Mouse (Mus musculus): Measurements from ENCODE around the gene Stom.

Stom gene

DNA sequence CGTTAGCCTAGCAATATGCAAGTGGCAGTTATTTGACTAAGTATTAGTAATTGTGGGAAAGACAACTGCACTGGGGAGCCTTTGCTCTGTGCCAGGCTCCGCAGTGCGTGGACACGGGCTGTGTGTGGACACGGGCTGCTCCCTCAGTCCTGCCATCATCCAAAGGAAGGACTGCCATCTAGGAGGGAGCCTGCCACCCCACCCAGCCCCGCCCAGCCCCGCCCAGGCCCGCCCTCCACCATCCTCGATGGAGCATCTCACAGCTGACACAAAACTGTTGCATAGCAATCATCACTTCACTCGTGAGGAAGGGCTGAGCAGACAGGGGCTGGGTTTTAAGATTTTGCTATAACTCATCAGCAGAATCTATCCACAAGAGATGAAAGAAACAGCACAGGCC lies 10.8 kb downstream of the Stom start:
- in situ Hi-C loops (cut with MboI; ENCODE audit: low pct_unique_long_range_greater_than_20kb in 1 of 2, low sequenced_read_pairs in 2 of 2, unreplicated experiment in 1 of 2) = no loop called here

DNA sequence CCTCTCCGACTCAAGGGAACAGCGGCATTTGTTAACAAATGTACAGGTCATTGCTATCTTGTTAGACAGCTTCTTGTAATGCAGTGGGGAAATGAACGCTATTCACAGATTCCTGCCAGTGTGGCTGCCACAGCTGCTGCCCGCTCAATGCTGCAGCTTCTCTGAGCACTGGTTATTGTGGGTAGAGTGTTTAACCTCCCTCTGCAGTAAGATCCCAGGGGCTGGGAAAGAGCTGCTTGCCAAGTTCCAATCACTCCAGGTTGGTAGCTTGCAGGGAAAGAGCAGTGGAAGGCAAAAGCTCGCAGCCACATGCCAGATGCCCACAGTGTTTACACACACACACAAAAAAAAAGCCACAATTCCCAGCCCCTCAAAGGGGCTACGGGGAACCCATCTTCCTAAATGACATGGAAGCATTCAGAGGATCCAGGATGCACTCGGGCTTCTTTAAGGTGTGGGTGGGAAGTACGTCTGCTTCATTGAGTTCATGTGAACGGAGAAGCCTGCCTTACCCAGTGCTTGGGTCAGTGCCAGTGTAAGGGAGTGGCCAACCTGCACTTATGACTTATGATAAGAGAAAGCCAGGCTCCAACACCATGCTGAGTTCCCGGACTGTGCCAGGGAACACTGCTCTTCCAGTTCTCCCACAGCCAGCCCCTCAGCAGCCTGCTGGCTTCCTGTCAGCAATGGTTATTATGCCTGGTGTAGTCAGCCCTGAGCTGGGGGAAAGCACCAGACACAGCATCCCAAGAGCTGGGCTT lies 14.2 kb downstream of the Stom start:
- in situ Hi-C loops (cut with MboI; ENCODE audit: low pct_unique_long_range_greater_than_20kb in 1 of 2, low sequenced_read_pairs in 2 of 2, unreplicated experiment in 1 of 2) = no loop called here

DNA sequence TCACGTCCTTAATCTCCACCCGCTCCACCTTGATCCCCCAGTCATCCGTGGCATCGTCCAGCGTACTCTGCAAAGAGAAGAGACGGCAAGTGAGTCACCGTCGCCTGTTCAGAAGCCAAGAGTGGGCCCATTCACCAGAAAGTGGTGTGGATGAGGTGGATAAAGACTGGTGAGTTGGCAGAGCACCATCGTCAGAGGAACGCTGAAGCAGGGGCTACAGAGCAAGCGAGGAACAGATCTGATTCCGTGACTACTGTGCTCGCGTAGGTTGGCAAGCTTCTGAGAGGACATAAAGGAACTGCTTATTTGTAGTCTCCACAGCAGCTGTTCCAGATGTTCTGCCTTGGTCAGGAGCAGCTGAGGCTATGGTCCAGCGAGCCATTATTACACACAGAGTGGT lies 16.4 kb downstream of the Stom start:
- in situ Hi-C loops (cut with MboI; ENCODE audit: low pct_unique_long_range_greater_than_20kb in 1 of 2, low sequenced_read_pairs in 2 of 2, unreplicated experiment in 1 of 2) = no loop called here

DNA sequence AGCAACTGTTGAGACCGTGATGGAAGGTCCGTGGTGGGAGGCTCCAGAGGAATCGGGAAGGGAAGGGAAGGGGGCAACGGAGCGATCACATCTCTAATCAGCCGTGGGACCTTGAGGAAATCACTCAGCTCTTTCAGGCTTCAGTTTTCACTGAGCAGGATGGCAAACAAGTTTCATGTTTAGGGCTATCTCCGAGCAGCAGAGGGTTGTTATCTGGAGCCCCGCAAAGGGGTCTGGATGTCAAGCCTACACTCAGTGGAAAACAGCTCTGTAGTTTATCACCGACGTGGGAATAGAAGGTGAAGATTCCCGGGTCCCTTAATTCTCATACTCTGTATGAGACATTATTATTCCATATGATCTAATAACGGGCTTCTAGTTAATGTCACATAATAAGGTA lies 18.4 kb downstream of the Stom start:
- in situ Hi-C loops (cut with MboI; ENCODE audit: low pct_unique_long_range_greater_than_20kb in 1 of 2, low sequenced_read_pairs in 2 of 2, unreplicated experiment in 1 of 2) = no loop called here

DNA sequence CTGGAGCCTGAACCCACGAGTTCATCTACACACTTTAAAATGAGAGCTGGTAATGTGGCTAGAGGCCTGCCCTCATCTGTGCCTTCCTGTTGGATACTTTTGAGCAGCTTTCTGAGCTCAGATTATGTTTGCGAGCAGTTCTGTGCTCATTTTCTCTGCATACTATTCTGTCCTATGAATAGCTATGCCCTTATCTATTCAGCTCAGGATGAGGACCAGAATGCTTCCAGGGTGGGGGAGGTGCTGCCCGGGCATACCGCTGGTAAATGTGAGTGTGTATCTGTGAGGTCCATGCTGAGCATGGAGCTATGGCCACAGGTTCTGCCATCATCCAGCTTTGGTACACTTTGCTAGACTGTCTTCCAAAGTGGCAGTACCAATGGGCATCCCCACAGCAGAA lies 19.2 kb downstream of the Stom start:
- in situ Hi-C loops (cut with MboI; ENCODE audit: low pct_unique_long_range_greater_than_20kb in 1 of 2, low sequenced_read_pairs in 2 of 2, unreplicated experiment in 1 of 2) = no loop called here

DNA sequence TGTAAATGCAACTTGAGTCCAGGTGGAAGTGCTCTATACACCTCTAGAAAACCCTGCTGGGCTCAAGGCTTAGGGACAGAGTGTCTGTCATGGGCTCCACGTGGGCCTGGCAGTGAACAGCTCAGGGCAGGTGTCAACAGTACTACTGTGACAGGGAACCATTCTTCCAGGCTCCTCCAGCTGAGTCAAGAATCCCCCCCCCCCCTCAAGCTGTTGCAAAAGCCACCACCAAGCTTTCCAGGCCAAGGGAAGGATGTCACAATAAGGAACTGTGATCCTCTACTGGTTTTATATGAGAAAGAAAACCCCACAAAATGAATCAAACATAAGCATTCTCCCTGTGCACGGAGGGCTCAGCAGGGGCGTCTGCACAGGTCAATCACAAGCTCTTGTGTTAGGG lies 22.5 kb downstream of the Stom start:
- in situ Hi-C loops (cut with MboI; ENCODE audit: low pct_unique_long_range_greater_than_20kb in 1 of 2, low sequenced_read_pairs in 2 of 2, unreplicated experiment in 1 of 2) = no loop called here

DNA sequence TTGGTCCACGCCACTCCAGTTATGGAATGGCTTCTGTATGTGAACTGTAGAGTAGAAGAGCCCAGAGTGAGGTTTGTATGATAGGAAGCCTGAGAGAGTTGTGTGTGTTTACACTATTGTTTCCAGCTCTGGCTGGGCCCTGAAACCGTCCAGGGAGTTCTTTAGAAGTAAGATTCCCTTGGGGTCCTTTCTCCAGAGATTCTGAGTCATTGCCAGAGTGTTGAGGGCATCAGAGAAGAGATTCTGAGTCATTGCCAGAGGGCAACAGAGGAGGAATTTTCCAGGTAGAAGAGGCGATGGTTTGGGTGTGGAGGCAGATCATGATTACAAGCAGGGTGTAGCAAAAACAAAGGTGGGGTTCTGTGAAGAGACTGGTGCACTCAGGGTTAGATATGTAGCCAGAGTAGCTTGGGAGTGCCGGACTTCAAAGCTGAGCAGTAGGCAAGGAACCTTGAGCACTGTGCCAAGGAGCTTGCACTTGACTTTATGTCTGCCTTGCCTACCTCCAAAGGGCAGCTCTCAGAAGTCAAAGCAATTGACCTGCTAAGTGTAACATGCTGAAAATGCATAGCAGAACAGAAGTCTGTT lies 26.8 kb downstream of the Stom start:
- in situ Hi-C loops (cut with MboI; ENCODE audit: low pct_unique_long_range_greater_than_20kb in 1 of 2, low sequenced_read_pairs in 2 of 2, unreplicated experiment in 1 of 2) = no loop called here

DNA sequence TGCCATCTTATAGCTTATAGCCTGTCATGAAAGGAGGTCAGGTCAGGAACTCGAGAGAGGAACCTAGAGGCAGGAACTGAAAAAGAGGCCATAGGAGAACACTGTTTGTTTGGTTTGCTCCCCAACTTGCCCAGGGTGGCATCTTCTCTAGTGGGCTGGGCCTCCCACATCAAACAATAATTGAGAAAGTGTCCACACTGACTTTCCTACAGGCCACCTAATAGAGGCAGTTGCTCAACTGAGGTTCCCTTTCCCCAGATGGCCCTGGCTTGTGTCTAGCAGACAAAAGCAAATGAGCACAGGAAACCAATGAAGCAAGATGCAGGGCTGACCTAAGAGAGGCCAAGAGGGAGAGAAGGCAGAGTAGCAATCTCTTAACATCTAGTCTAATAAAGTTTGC lies 28.6 kb downstream of the Stom start:
- in situ Hi-C loops (cut with MboI; ENCODE audit: low pct_unique_long_range_greater_than_20kb in 1 of 2, low sequenced_read_pairs in 2 of 2, unreplicated experiment in 1 of 2) = no loop called here

DNA sequence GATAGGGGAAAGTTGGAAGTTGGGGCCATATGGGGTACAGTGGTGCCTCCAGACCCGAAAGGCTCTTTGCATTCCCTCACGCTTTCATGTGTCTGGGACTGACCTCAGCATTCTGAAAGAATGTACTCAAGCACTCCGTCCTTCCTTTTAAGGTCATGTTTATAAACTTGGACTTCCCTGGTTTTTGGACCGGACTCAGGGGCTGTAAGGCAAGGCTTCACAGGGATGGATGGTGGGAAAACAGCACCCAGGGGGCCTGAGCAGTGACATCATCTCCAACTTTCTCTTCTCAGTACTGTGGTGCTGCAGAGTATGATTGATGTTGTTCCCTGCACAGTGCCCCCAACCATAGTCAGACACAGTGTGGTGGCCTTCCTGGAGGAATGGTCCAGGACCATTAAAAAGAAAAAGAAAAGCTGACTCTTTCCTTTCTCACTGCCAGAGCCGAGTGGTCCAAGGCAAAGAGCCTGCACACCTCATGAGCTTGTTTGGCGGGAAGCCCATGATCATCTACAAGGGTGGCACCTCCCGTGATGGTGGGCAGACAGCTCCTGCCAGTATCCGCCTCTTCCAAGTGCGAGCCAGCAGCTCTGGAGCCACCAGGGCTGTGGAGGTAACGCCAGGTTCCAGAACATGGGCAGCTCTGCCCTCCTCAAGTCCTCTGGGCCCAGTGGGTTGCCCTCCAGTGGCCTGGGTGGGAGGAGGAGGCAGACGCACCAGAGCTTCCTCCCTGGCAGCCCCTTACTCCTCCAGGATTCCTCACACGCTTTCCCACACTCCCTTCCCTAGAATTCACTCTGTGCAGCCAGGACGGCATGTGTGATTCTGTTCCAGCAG lies 34.5 kb downstream of the Stom start:
- in situ Hi-C loops (cut with MboI; ENCODE audit: low pct_unique_long_range_greater_than_20kb in 1 of 2, low sequenced_read_pairs in 2 of 2, unreplicated experiment in 1 of 2) = no loop called here

DNA sequence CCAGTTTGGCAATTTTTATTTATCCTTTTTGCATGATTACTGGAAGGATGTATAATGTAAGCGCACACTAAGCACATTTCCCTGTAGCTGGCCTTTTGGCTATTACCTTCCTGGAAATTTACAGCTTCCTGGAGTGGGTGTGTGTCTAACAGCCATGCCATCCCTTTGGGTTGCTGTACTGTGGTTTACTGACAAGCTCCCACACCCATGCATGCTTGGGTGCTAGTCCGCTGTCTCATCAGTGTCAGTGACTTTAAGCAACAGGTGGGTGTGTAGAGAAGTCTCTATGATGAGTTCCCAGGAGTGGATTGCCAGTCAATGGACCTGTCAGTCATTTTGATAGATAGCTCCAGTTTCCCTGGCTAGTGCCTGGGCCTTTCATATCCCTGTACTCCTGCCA lies 37.3 kb downstream of the Stom start:
- in situ Hi-C loops (cut with MboI; ENCODE audit: low pct_unique_long_range_greater_than_20kb in 1 of 2, low sequenced_read_pairs in 2 of 2, unreplicated experiment in 1 of 2) = loop anchor here in 1 of 2 experiments (5.0 to 10.0 kb wide), 2 partner anchors 63 to 215 kb away; no protein-coding TSS in a partner anchor

DNA sequence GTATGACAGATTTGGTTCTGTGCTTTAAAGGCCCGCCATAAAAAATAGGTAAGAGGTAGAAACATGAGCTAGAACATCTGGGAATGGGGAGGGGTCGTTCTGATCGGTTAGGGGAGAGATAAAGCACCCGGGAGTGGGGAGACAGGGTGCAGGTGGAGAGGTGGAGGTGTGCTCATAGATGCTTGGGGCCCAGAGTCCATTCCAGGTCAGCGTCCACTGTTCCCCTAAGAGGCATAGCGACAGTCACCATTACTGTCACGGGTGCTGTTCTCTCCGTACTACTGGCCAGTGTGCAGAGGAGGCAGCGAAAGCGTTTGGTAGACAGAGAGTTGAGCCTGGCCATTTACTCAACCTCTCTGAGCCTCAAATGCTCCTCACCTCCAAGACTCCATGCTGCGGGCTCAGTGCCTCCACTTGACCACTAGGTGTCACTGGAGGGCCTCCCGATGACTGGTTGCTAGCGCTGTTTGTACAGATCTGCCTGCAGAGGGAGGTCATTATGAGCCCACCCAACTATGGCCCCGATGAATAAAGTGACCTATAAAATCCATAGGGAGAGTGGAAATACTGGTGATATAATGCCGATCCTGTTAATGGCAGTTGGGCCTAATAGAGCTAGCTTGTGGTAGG lies 39.0 kb downstream of the Stom start:
- in situ Hi-C loops (cut with MboI; ENCODE audit: low pct_unique_long_range_greater_than_20kb in 1 of 2, low sequenced_read_pairs in 2 of 2, unreplicated experiment in 1 of 2) = loop anchor here in 1 of 2 experiments (5.0 to 10.0 kb wide), 2 partner anchors 64 to 217 kb away; no protein-coding TSS in a partner anchor

DNA sequence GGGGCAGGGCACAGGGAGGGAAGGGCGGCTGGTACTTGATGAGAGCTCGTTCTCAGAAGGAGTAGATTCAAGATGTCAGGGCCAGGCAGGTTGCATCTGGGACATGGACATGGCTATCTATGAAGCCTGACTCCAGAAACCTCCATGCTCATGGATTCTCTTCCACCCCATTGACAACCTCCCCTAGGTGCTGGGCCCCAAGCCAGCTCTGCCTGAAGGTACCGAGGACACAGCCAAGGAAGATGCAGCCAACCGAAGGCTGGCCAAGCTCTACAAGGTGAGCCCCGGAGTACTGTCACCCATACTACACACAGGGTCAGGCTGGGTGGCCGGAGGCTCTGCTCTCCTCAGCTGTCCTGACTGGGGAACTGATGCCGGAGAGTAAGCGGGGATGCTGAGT lies 43.5 kb downstream of the Stom start:
- in situ Hi-C loops (cut with MboI; ENCODE audit: low pct_unique_long_range_greater_than_20kb in 1 of 2, low sequenced_read_pairs in 2 of 2, unreplicated experiment in 1 of 2) = loop anchor here (5.0 to 10.0 kb wide), 2 partner anchors 69 to 222 kb away; no protein-coding TSS in a partner anchor

DNA sequence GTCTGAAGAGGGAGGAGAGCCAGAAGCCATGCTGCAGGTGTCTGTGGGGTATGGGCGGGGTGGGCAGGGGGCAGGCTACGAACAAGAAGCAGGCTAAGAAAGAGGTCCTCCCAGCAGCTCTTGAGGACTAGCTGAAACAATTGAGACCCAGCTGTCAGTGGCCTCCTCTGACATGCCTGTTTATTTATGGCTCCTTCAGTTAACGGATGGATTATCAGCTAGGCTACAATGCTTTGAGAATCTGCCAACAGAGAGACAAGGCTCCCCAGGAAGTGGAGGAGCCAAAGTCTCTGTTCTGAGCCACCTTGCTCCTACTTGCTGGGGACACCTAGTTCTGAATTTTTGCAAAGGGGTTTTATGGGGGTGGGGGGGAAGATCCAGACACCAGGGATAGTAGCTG lies 44.1 kb downstream of the Stom start:
- in situ Hi-C loops (cut with MboI; ENCODE audit: low pct_unique_long_range_greater_than_20kb in 1 of 2, low sequenced_read_pairs in 2 of 2, unreplicated experiment in 1 of 2) = loop anchor here (5.0 to 10.0 kb wide), 2 partner anchors 70 to 222 kb away; no protein-coding TSS in a partner anchor

DNA sequence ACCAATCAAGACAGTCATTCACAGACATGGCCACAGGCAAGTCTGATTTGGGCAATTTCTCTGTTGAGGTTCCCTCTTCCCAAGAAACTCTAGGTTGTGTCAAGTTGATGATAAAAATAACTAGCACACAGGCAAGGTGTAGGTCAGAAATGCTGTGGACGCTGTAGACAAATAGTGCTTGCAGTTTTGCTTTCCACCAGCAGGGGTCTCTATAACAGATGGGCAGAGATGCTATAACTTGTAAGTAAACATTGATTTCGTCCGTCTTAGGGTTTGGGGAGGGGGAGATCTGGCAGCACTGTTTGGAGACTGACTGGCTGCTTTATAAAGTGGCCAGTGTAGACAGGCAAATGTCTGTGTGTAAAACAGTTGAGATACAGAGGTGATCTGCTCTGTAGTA lies 44.9 kb downstream of the Stom start:
- in situ Hi-C loops (cut with MboI; ENCODE audit: low pct_unique_long_range_greater_than_20kb in 1 of 2, low sequenced_read_pairs in 2 of 2, unreplicated experiment in 1 of 2) = loop anchor here (5.0 to 10.0 kb wide), 2 partner anchors 70 to 223 kb away; no protein-coding TSS in a partner anchor

DNA sequence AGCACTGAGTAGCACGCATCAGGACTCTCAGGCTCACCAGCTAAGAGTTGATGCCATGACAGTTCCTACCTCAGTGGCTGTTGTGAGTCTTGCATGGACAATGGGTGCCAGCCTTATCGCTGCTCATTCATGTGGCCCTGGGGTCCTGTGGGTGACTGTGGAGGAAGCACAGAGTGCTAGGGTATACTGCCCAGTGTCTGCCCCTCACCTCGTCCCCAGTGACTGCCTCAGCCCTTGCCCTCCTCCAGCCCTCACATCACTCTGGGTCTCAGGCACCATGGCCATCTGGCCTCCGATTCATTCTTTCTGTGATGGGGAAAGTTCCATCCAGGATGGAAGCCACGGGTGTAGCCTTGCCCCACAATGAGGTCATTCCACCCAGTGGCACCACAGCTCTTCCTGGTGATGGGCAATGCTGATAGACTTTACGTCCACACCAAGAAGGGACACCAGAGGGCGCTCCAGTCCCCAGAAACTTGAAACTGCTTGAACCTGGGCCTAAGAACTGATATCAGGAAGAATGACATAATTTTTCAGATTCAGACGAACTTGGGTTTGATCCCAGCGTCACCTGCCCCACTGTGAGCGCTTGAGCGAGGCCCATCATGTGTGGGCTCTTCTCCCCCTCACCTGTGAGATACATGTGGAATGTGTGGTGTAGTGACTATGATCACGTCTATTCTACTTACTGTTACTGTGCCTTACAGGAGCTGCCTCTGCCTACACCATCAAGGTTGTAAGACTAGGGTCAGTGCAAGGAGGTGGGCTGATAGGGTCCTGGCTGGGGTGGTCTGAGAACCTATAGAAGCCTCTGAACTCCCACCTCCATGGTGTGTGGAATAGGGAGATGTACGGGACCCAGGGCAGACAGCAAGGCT lies 47.8 kb downstream of the Stom start:
- in situ Hi-C loops (cut with MboI; ENCODE audit: low pct_unique_long_range_greater_than_20kb in 1 of 2, low sequenced_read_pairs in 2 of 2, unreplicated experiment in 1 of 2) = no loop called here

DNA sequence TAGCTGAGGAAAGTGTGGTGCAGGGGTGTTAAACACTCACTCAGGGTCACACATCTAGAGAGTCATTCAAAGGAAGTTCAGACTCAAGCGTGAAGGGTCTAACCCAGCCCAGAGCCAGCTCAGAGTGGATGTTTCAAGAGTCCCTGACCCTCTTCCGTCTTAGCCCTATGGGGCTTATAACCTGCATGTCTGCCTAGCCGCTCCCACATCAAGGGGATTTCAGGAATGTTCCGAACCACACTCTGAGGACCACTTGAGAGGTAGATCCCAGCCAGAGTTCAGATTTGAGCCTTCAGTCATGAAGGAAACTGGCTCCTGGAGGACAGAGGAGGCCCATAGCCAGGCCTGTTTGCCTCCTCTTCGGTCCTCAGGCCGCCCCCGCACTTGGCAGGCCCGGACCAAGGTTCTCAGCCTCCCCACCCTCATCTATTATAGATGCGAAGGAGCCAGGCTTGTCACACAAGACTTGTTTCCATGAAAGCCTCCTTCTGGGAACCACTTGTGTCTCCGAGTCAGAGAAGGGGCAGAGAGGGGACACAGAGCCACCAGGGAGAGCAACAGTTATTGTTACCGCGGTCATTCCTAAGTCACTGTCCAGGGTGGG lies 49.7 kb downstream of the Stom start:
- in situ Hi-C loops (cut with MboI; ENCODE audit: low pct_unique_long_range_greater_than_20kb in 1 of 2, low sequenced_read_pairs in 2 of 2, unreplicated experiment in 1 of 2) = no loop called here

DNA sequence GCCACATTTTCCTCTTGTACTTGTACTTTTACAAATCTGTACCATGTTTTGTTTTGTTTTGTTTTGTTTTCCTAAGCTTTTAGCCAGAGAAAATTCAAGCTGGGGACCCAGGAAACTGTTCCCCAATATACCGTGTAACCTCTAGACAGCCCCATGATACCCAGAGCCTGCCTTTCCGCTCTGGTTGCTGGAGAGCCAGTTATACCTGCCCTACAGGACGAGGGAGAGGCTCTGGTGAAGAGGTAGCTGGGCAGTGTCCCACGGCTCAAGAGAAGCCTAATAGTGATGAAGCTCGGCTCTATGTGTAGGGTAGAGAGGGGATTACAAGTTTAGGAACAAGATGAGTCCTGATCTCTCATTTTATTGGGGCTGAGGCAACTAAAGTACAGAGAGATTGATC lies 51.6 kb downstream of the Stom start:
- in situ Hi-C loops (cut with MboI; ENCODE audit: low pct_unique_long_range_greater_than_20kb in 1 of 2, low sequenced_read_pairs in 2 of 2, unreplicated experiment in 1 of 2) = no loop called here

DNA sequence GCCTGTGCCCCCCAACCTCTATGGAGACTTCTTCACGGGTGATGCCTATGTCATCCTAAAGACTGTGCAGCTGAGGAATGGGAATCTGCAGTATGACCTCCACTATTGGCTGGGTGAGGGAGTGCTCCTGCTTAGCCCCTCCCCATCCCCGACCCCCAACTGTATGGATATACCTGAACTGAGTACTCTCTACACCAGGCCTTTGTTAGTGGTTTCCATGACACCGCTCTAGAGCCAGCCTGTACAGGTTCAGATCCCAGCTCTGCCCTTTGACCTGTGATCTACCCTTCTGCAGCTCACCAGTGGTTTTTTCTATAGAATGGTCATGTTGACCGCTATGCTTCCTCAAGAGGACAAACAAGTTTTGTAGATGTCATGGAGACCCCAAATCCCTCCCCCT lies 52.8 kb downstream of the Stom start:
- in situ Hi-C loops (cut with MboI; ENCODE audit: low pct_unique_long_range_greater_than_20kb in 1 of 2, low sequenced_read_pairs in 2 of 2, unreplicated experiment in 1 of 2) = no loop called here

Measured in mouse embryonic stem cell (cell line).